Mouse (Mus musculus): Measurements from ENCODE around the gene Lrrc46.

The Lrrc46 gene

GRCm38 (mm10) chr11:97013121-97013670, 28.0 kb downstream of the Lrrc46 start, which contains the start of gene Sp6:
Gene Sp6 (plus strand): TSS chr11:97013394.
- peak in 1 of 2 experiments; percentile 39 for DNase-seq (ENCODE audit: low spot score in 2 of 2)

GRCm38 (mm10) chr11:97009198-97009790, 31.9 kb downstream of the Lrrc46 start:
- DNase-seq (ENCODE audit: low spot score in 2 of 2): no peak

GRCm38 (mm10) chr11:97007093-97007794, 34.0 kb downstream of the Lrrc46 start:
- no peak for DNase-seq (ENCODE audit: low spot score in 2 of 2)

- DNase-seq (ENCODE audit: low spot score in 2 of 2): no peak
Measured at GRCm38 (mm10) chr11:97003170-97003569, 38.0 kb downstream of the Lrrc46 start.

GRCm38 (mm10) chr11:96997380-96997956, 43.7 kb downstream of the Lrrc46 start:
- DNase-seq (ENCODE audit: low spot score in 2 of 2): no peak

- DNase-seq (ENCODE audit: low spot score in 2 of 2): no peak
Measured at GRCm38 (mm10) chr11:96996773-96997379, 44.3 kb downstream of the Lrrc46 start.

- DNase-seq (ENCODE audit: low spot score in 2 of 2): no peak
Measured at GRCm38 (mm10) chr11:96995836-96996772, 45.1 kb downstream of the Lrrc46 start.

GRCm38 (mm10) chr11:96995031-96995430, 46.2 kb downstream of the Lrrc46 start:
- no peak for DNase-seq (ENCODE audit: low spot score in 2 of 2)

GRCm38 (mm10) chr11:96992722-96993311, 48.4 kb downstream of the Lrrc46 start:
- DNase-seq (ENCODE audit: low spot score in 2 of 2): no peak

GRCm38 (mm10) chr11:96991501-96991900, 49.7 kb downstream of the Lrrc46 start:
- DNase-seq (ENCODE audit: low spot score in 2 of 2): no peak

GRCm38 (mm10) chr11:96987873-96988655, 53.1 kb downstream of the Lrrc46 start:
- no peak for DNase-seq (ENCODE audit: low spot score in 2 of 2)

- no peak for DNase-seq (ENCODE audit: low spot score in 2 of 2)
Measured at GRCm38 (mm10) chr11:96986463-96986862, 54.7 kb downstream of the Lrrc46 start.

- no peak for DNase-seq (ENCODE audit: low spot score in 2 of 2)
Measured at GRCm38 (mm10) chr11:96984903-96985302, 56.3 kb downstream of the Lrrc46 start.

Data from frontal cortex, postnatal 10 days (tissue).